9 mouse cellular contexts compared by ENCODE assay signal in genomic region chr12:117035243-117035642, GRCm38 (mm10).
DNase-seq lines count a peak whose midpoint lies in the region; ATAC-seq and TF ChIP-seq lines count a peak whose summit lies in the region.
"Had no signal": no experiment of that assay in that cellular context is flagged by ENCODE, and none has a peak within 500 bp of the region (broad histone marks: within the 10 kb centered on the region; RNA-seq: fewer than 3 reads in every experiment).

No protein-coding gene starts in this region.

- no peak overlapping the region for H3K27ac ChIP-seq in cerebellum, adult 2 months (ENCODE audit: insufficient read depth, low read length)
- H3K27ac ChIP-seq in midbrain, embryonic 11.5 days (ENCODE audit: low read depth, low read length), result no peak overlapping the region
- H3K27ac ChIP-seq: liver, embryonic 13.5 days had no signal

- peak; percentile 68 for ATAC-seq in midbrain, embryonic 11.5 days (ENCODE audit: low FRiP score)

- no peak for TF ChIP-seq POLR2A in cerebellum, adult 2 months (IDR thresholded peaks at IDR 0.05; ENCODE audit: borderline replicate concordance, insufficient read depth, low read length)

- no peaks in the 10 kb centered on the region for H3K9me3 ChIP-seq in midbrain, embryonic 11.5 days (ENCODE audit: control insufficient read depth, low read length)
- H3K9me3 ChIP-seq: liver, embryonic 13.5 days had no signal

- H3K36me3 ChIP-seq in midbrain, embryonic 11.5 days (ENCODE audit: control insufficient read depth, insufficient read depth, low read length), result no peaks in the 10 kb centered on the region
- H3K36me3 ChIP-seq: liver, embryonic 13.5 days had no signal

- H3K4me1 ChIP-seq in cerebellum, adult 2 months (ENCODE audit: control insufficient read depth, insufficient read depth, low read length), result no peaks in the 10 kb centered on the region
- H3K4me1 ChIP-seq in midbrain, embryonic 11.5 days (ENCODE audit: control insufficient read depth, insufficient read depth, low read length), result peaks cover 14% of the 10 kb centered on the region
- H3K4me1 ChIP-seq: liver, embryonic 13.5 days had no signal

- H3K27me3 ChIP-seq in cerebellum, adult 2 months (ENCODE audit: control insufficient read depth, insufficient read depth, low read length), result no peaks in the 10 kb centered on the region
- no peaks in the 10 kb centered on the region for H3K27me3 ChIP-seq in midbrain, embryonic 11.5 days (ENCODE audit: control insufficient read depth, insufficient read depth, low read length)
- H3K27me3 ChIP-seq: liver, embryonic 13.5 days had no signal

- intact Hi-C loops in gastrocnemius, postnatal 36 days (cut with DNase I), result loop anchor here (2.0 kb wide), 1 partner anchor 318 kb away; no protein-coding TSS in a partner anchor
- intact Hi-C loops in left cerebral cortex, postnatal 10 days (cut with DNase I), result loop anchor here (10.0 kb wide), 1 partner anchor 300 kb away; no protein-coding TSS in a partner anchor

- H3K4me2 ChIP-seq in midbrain, embryonic 11.5 days, result no peak overlapping the region
- H3K4me2 ChIP-seq: liver, embryonic 13.5 days had no signal

- peak; percentile 17 for DNase-seq in gastrocnemius, adult 18-20 months (ENCODE audit: low spot score)
- DNase-seq in gastrocnemius, postnatal 36 days, result no peak
- peak; percentile 58 to 59 for DNase-seq in cerebellum, adult 2 months
- DNase-seq in forelimb bud, embryonic 11.5 days (ENCODE audit: low read depth, low spot score), result peak; percentile 63
- peak; percentile 27 for DNase-seq in kidney, adult 11 months
- peak; percentile 70 for DNase-seq in left cerebral cortex, postnatal 10 days (ENCODE audit: extremely low spot score in 1 of 2, low spot score in 2 of 2)
- peak; percentile 91 for DNase-seq in midbrain, embryonic 11.5 days (ENCODE audit: low spot score, missing footprints)
- peak; percentile 65 to 70 for DNase-seq in right cerebral cortex, postnatal 36 days (ENCODE audit: low spot score in 2 of 2)
- DNase-seq: liver, embryonic 13.5 days had no signal

- peak; percentile 66 for TF ChIP-seq CTCF in cerebellum, adult 2 months (IDR thresholded peaks at IDR 0.05; ENCODE audit: borderline replicate concordance, insufficient read depth, low read depth, low read length)

- no peak overlapping the region for H3K9ac ChIP-seq in midbrain, embryonic 11.5 days (ENCODE audit: low read length)
- H3K9ac ChIP-seq: liver, embryonic 13.5 days had no signal

- 36% methylated on average over 2 of the region's 2 CpGs for WGBS in cerebellum, adult 2 months
- WGBS in midbrain, embryonic 11.5 days, result 0% methylated on average over 2 of the region's 2 CpGs

- H3K4me3 ChIP-seq in cerebellum, adult 2 months (replicated peaks; ENCODE audit: insufficient read depth, low read depth, low read length), result no peak overlapping the region
- no peak overlapping the region for H3K4me3 ChIP-seq in midbrain, embryonic 11.5 days (ENCODE audit: low read depth, low read length)
- H3K4me3 ChIP-seq: liver, embryonic 13.5 days had no signal

Comparison
In these comparisons a context has a peak if more than half of its experiments do, and no peak if none do; other contexts are left out.
1. DNase-seq: peak in gastrocnemius, adult 18-20 months (single experiment), cerebellum, adult 2 months (2 of 2), forelimb bud, embryonic 11.5 days (single experiment), kidney, adult 11 months (single experiment), left cerebral cortex, postnatal 10 days (2 of 2), midbrain, embryonic 11.5 days (single experiment) and right cerebral cortex, postnatal 36 days (2 of 2); none in gastrocnemius, postnatal 36 days (0 of 2).